Mouse (Mus musculus): Measurements from ENCODE around the gene Arhgap21.

DNA sequence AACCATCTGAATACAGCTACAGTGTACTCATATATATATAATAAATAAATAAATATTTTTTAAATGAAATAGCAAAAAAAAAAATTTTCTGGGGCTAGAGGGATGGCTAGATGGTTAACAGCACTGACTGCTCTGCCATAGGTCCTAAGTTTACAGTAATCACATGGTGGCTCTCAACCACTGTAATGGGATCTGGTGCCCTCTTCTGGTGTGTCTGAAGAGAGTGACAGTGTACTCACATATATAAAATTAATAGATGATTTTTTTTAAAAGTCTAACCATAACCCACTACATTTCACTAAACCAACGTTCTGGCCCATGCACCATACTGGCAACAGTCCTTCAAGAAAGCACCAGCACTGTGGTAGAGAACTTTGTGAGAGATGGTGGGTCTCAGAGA is 10.7 kb downstream of the Arhgap21 start:
- TF ChIP-seq FLI1 (IDR thresholded peaks at IDR 0.05; ENCODE audit: low read length) (no peak), GATA1 (IDR thresholded peaks at IDR 0.05; ENCODE audit: borderline replicate concordance, low read length) (no peak)

All from megakaryocyte, embryonic 14.5 days (primary cell).